17 mouse cellular contexts compared by ENCODE assay signal in genomic region chr16:13266312-13266711, GRCm38 (mm10).
"Had no signal": no experiment of that assay in that cellular context is flagged by ENCODE, and none has a peak within 500 bp of the region (broad histone marks: within the 10 kb centered on the region; RNA-seq: fewer than 3 reads in every experiment).

No protein-coding gene starts in this region.

- ATAC-seq: midbrain, embryonic 15.5 days had no signal

- H3K4me2 ChIP-seq: liver, embryonic 13.5 days; midbrain, embryonic 11.5 days; midbrain, embryonic 15.5 days; neural tube, embryonic 13.5 days had no signal

- DNase-seq: kidney, adult 9 months; kidney, postnatal 14 days; kidney, postnatal 4 days; layer of hippocampus, adult 9-11 months; liver, embryonic 13.5 days; lung, adult 2 months; lung, postnatal 14 days; lung, postnatal 4 days; right cerebral cortex, adult 18-20 months; right cerebral cortex, postnatal 14 days; right cerebral cortex, postnatal 4 days; thymus, postnatal 25 days had no signal

- H3K9me3 ChIP-seq: liver, embryonic 13.5 days; midbrain, embryonic 15.5 days had no signal

- H3K27ac ChIP-seq: left cerebral cortex, adult 2 months; liver, embryonic 13.5 days; midbrain, embryonic 15.5 days; neural tube, embryonic 13.5 days had no signal

- H3K4me3 ChIP-seq: left cerebral cortex, adult 2 months; liver, embryonic 13.5 days; midbrain, embryonic 15.5 days; myocyte; neural tube, embryonic 13.5 days had no signal

- H3K9ac ChIP-seq: liver, embryonic 13.5 days; midbrain, embryonic 15.5 days; neural tube, embryonic 13.5 days had no signal

- H3K27me3 ChIP-seq: liver, embryonic 13.5 days; midbrain, embryonic 15.5 days; neural tube, embryonic 13.5 days had no signal

- H3K4me1 ChIP-seq: liver, embryonic 13.5 days; midbrain, embryonic 15.5 days had no signal
